Mouse (Mus musculus) lung, embryonic 16.5 days (tissue): ENCODE data around the gene Fbxo7. TPM values are rescaled to one million over a fixed set of nuclear protein-coding genes. Genes with fewer than 3 reads are reported as not detected.

ENCODE experiments used
- ATAC-seq: fragments of 200-750 bp; cut with Nextera tagmentation; 2 replicates; pipeline ENCODE4 v1.8.0; 2017; ENCODE audit warnings: low read depth, mild to moderate bottlenecking, moderate library complexity
- H3K27ac ChIP-seq: fragments of 300-500 bp; sonication (generic); 2 replicates; pipeline ENCODE4 v1.5.1; 2014; ENCODE audit warnings: mild to moderate bottlenecking, control low read depth, low read length
- H3K27me3 ChIP-seq: fragments of 300-500 bp; sonication (generic); 2 replicates; pipeline ENCODE4 v1.6.1; 2014; ENCODE audit warnings: low read depth, low read length, mixed read lengths; ENCODE audit not compliant: control insufficient read depth, insufficient read depth
- H3K36me3 ChIP-seq: fragments of 300-500 bp; sonication (generic); 2 replicates; pipeline ENCODE4 v1.6.1; 2014; ENCODE audit warnings: low read length; ENCODE audit not compliant: control insufficient read depth, insufficient read depth
- H3K4me1 ChIP-seq: fragments of 300-500 bp; sonication (generic); replicated peaks from 2 replicates; pipeline ENCODE4 v1.6.1; 2014; ENCODE audit warnings: low read length, mixed read lengths; ENCODE audit not compliant: control insufficient read depth, insufficient read depth
- H3K4me2 ChIP-seq: fragments of 300-500 bp; sonication (generic); 2 replicates; pipeline ENCODE4 v1.6.1; 2014; ENCODE audit warnings: low read depth, low read length, control low read depth
- H3K4me3 ChIP-seq: fragments of 300-500 bp; sonication (generic); 2 replicates; pipeline ENCODE4 v1.5.1; 2014; ENCODE audit warnings: mild to moderate bottlenecking, low read length, control low read depth
- H3K9ac ChIP-seq: fragments of 300-500 bp; sonication (generic); 2 replicates; pipeline ENCODE4 v1.6.1; 2014; ENCODE audit warnings: low read length, control low read depth
- H3K9me3 ChIP-seq: fragments of 300-500 bp; sonication (generic); 2 replicates; pipeline ENCODE4 v1.6.1; 2016; ENCODE audit warnings: low read length; ENCODE audit not compliant: control insufficient read depth
- WGBS: fragments of 180-500 bp; shearing (Covaris S2); extraction: QIAGEN DNeasy Blood & Tissue Kit; methylation state at CpG from one replicate; pipeline ENCODE4 v1.1.7; 2014; 5-methylcytosine and 5-hydroxymethylcytosine counted together
- polyA plus RNA-seq: library from polyadenylated mRNA; unstranded; fragments of >200 nt; fragmentation: Nextera tagmentation; extraction: Ambion mirVana; gene quantifications from 2 replicates; pipeline ENCODE4 v1.2.1, GENCODE M21; 2015

Fbxo7 gene
- polyA plus RNA-seq, 1 experiment from 2014 or later, result 25.0 TPM

DNA sequence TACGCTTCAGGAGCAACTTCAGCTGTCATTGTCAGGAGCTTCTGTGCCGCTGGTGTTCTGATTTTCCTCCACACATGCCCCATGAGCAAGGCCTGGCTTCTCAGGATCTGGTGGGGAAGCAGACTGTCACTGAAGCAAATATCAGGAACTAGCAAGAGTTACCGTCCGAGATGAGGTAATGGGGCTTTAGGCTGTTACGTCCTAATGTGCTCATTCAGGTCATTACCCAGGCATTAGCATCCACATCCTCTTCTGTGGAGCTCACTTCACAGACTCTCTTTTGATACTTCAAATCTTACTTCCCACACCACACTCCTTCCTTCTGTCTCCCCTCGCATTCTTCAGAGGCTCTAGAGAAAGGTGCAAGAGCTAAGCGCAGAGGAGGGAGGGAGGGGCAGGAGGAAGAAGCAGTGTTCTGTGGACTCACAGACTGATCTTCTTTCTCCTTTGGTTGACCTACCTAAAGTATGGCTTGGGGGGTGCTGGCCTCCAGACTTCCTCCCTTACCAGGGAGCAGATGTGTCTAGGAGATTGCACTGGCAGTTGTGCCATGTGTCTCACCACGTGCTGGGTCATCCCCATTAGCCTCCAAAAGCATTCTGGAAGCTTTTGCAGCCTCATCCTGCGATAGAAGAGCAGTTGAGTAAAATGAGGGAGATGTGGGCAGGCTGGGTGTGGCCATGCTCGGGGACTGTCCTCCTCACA is 31.2 kb downstream of the Fbxo7 start:
- no peak overlapping the region for H3K9ac ChIP-seq
- no peak overlapping the region for H3K4me3 ChIP-seq
- peaks cover 4% of the 10 kb centered on the region for H3K36me3 ChIP-seq
- no peaks in the 10 kb centered on the region for H3K27me3 ChIP-seq
- no peak overlapping the region for H3K27ac ChIP-seq
- no peaks in the 10 kb centered on the region for H3K4me1 ChIP-seq
- peaks cover 2% of the 10 kb centered on the region; the same call in 1 of the 2 replicates for H3K9me3 ChIP-seq
- WGBS, result 73% methylated on average over 10 of the region's 10 CpGs
- no peak for ATAC-seq
- no peak overlapping the region for H3K4me2 ChIP-seq

DNA sequence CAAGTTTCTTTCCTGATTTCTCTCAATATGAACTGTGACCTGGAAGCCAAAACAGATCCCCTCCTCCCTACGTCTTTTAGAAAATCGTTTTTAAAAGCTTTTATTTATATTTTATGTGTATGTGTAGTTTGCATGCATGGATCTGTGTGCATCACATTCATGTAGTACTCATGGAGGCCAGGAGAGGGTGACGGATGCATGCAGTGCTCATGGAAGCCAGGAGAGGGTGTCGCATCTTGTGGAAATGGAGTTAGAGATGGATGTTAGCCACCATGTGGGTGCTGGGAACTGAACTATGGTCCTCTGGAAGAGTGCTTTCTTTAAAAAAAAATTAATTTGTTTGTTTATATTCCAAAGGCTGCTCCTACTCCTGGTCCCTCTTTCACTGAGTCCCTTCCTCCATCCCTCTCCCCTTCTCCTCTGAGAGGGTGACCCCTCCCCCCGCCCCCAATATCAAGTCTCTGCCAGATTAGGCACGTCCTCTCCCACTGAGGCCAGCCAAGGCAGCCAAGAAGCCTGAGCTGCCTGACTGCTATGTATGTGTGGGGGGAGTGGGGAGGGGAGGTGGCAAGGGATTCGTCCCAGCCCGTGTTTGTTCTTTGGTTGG is 34.6 kb downstream of the Fbxo7 start:
- no peak overlapping the region for H3K4me3 ChIP-seq
- H3K9me3 ChIP-seq, result peaks cover 2% of the 10 kb centered on the region; the same call in 1 of the 2 replicates
- no peaks in the 10 kb centered on the region for H3K27me3 ChIP-seq
- H3K4me1 ChIP-seq, result no peaks in the 10 kb centered on the region
- H3K4me2 ChIP-seq, result no peak overlapping the region
- no peak overlapping the region for H3K9ac ChIP-seq
- no peaks in the 10 kb centered on the region for H3K36me3 ChIP-seq
- H3K27ac ChIP-seq, result no peak overlapping the region
- WGBS, result 65% methylated on average over 8 of the region's 8 CpGs
- peak; percentile 46 for ATAC-seq

DNA sequence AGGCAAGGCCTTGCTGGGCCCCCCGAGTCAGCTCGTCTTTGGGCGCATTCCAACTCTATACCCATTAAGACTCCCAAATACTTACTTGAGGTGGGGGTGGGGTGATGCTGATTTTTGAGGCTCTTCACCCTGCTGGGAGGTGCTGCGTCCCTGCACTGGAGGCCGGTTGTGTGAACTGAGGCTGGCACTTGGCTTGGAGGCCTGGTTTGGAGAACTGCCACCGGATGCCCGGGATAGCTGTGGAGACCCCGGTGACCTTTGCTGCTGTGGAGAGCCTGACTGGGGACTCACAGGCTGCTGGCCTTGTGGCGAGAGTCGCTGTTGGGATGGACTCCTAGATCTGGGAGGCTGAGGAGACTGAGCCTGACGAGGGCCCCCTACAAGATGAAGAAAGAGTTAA is 35.5 kb downstream of the Fbxo7 start:
- Histone ChIP-seq H3K36me3 (no peaks in the 10 kb centered on the region), H3K4me1 (no peaks in the 10 kb centered on the region), H3K4me2 (no peak overlapping the region), H3K9me3 (peaks cover 2% of the 10 kb centered on the region; the same call in 1 of the 2 replicates), H3K9ac (no peak overlapping the region), H3K27me3 (no peaks in the 10 kb centered on the region), H3K4me3 (no peak overlapping the region), H3K27ac (no peak overlapping the region)
- 0 out of 2 replicates have a peak, but pooled peaks have one; percentile 23 for ATAC-seq
- WGBS, result 67% methylated on average over 11 of the region's 11 CpGs

DNA sequence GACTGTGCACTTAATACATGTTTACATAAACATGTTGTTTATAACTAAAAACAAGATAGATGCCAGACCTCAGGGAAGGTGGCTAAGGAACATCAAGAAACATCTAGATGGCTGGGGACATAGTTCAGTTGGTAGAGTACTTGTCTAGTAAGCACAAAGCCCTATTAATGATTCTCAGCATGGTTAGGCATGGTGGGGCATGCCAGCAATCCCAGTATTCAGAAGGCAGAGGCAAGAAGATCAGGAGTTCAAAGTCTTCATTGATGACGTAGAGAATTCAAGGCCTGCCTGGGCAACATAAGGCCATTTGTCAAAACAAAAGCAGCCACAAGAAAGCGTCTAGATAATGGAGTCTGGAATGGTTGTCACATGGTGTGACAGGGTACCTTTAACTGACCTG is 35.9 kb downstream of the Fbxo7 start:
- no peak overlapping the region for H3K9ac ChIP-seq
- H3K4me1 ChIP-seq, result no peaks in the 10 kb centered on the region
- no peak overlapping the region for H3K27ac ChIP-seq
- 57% methylated on average over 2 of the region's 2 CpGs for WGBS
- peaks cover 2% of the 10 kb centered on the region; the same call in 1 of the 2 replicates for H3K9me3 ChIP-seq
- H3K4me3 ChIP-seq, result no peak overlapping the region
- H3K4me2 ChIP-seq, result no peak overlapping the region
- no peak for ATAC-seq
- no peaks in the 10 kb centered on the region for H3K27me3 ChIP-seq
- H3K36me3 ChIP-seq, result no peaks in the 10 kb centered on the region

DNA sequence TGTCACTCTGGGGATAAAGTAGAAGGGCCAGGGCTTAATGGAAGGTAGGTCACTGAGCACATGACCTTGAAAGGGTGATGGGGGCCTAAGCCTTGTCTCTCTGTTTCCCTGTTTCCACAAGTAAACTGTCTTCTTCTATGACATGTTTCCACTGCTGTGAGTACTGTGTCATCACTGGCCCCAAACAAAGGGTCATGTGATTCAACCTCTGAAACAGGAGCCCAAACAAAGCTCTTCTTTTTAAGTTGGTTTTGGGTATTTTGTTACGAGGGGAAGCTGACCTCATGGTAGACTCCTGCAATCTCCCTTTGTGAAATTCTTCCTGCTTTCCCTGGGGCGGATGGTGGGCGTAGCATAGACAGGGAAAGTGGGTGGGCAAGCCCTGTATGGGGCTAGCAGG is 38.5 kb downstream of the Fbxo7 start:
- no peak for ATAC-seq
- Histone ChIP-seq H3K9me3 (peaks cover 2% of the 10 kb centered on the region; the same call in 1 of the 2 replicates), H3K4me2 (no peak overlapping the region), H3K27ac (no peak overlapping the region), H3K9ac (no peak overlapping the region), H3K36me3 (no peaks in the 10 kb centered on the region), H3K27me3 (no peaks in the 10 kb centered on the region), H3K4me1 (peaks cover 2% of the 10 kb centered on the region; the same call in 1 of the 2 replicates), H3K4me3 (no peak overlapping the region)
- WGBS, result 65% methylated on average over 3 of the region's 3 CpGs

DNA sequence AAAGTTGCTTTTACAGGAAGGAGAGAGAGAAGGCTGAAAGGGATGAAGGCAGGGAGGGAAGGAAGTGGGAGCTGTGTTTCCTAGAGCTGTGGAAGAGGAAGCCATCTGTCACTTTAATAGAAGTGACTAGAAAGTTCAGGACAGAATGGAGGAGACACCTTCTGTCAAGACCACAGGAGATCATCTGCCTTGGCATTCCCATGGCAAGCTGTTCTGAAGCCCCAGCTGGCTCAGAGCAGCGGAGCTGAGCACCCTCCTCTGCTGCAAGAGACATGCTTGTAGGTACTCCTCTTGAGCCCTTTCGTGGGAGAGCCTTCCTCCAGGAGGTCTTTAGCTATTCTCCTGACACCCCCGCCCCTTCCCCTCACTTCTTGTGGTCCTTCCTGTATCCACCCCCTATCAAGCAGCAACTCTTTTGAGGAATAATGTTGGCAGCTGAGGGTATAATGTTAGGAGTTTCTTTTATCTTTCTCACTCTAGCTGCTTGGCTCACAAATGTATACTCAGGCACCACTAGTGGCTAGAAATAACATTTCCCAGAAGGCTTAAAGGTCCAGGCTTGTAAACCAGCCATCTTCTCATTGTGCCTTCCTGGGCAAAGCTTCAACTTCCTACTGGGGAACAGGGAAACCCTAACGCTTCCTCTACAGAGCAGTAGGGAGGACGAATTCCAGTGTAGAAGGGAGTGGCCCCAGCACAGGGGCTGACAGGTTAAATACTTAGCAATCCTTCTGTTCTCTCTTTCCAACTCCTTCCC is 40.7 kb downstream of the Fbxo7 start:
- H3K4me2 ChIP-seq, result no peak overlapping the region
- no peak overlapping the region for H3K9ac ChIP-seq
- H3K4me1 ChIP-seq, result peaks cover 4% of the 10 kb centered on the region; the same call in 1 of the 2 replicates
- no peak overlapping the region for H3K4me3 ChIP-seq
- no peaks in the 10 kb centered on the region for H3K27me3 ChIP-seq
- WGBS, result 61% methylated on average over 5 of the region's 5 CpGs
- no peaks in the 10 kb centered on the region for H3K9me3 ChIP-seq
- no peaks in the 10 kb centered on the region for H3K36me3 ChIP-seq
- no peak for ATAC-seq
- H3K27ac ChIP-seq, result no peak overlapping the region

DNA sequence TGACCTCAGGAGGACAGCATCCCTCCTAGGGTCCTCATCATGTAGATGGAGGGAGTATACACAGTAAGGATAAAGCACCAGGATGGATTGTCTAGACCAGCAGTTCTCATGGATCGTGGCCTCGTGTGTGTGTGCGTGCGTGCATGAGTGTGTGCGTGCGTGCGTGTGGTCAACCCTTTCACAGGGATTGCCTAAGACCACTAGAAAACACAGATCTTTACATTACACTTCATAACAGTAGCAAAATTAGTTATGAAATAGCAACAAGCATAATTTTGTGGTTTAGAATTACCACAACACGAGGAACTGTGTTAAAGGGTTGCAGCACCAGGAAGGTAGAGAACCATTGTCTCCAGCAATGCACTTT is 41.2 kb downstream of the Fbxo7 start:
- Histone ChIP-seq H3K9ac (no peak overlapping the region), H3K4me2 (no peak overlapping the region), H3K36me3 (no peaks in the 10 kb centered on the region), H3K27ac (no peak overlapping the region), H3K4me3 (no peak overlapping the region), H3K27me3 (no peaks in the 10 kb centered on the region), H3K9me3 (no peaks in the 10 kb centered on the region), H3K4me1 (peaks cover 4% of the 10 kb centered on the region; the same call in 1 of the 2 replicates)
- WGBS, result 89% methylated on average over 8 of the region's 8 CpGs
- no peak for ATAC-seq

DNA sequence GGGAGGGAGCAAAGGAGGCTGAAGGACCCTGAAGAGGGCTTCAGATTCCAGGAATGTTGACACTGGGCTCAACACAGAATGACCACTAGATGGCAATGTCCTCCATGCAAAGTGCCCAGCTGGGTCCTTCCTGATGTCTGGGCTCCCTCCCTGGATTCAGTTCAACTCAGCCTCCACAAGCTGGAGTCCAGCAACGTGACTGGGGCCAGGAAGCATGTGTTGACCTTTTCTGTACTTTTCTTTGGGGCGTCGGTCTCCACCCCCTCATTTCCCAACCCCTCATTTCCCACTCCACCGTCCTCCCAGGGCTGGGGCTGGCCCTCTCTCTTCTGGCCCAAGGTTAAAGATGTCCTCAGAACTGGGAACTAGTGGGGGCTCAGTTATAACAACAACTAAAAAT is 43.2 kb downstream of the Fbxo7 start:
- no peak overlapping the region for H3K4me2 ChIP-seq
- H3K4me1 ChIP-seq, result peaks cover 4% of the 10 kb centered on the region; the same call in 1 of the 2 replicates
- no peaks in the 10 kb centered on the region for H3K27me3 ChIP-seq
- H3K9me3 ChIP-seq, result no peaks in the 10 kb centered on the region
- 0% methylated on average over 4 of the region's 4 CpGs for WGBS
- H3K36me3 ChIP-seq, result no peaks in the 10 kb centered on the region
- no peak overlapping the region for H3K27ac ChIP-seq
- H3K9ac ChIP-seq, result no peak overlapping the region
- peak; percentile 93 for ATAC-seq
- H3K4me3 ChIP-seq, result no peak overlapping the region

DNA sequence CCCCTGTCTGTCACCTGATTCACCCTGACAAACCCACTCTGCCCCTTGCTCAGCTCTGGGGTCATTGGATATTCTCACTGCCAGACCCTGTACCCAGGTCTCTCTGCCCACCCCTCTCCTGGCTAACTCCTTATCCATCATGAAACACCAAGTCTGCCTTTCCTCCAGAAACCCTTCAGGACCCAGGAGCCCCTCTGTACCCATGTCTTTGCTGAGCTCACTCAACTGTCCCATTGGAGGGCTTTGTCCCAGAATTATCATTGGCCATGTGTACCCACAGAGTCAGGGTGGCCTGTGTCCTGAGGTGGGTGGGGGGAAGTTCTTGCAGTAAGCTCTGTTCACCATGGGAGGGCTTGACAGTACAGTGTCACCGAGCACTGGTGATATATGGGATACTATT is 43.9 kb downstream of the Fbxo7 start:
- 85% methylated on average over 1 of the region's 1 CpGs for WGBS
- no peak for ATAC-seq

More for the DNA sequence above, 43.9 kb downstream of the Fbxo7 start:
- Histone ChIP-seq H3K9me3 (no peaks in the 10 kb centered on the region), H3K27me3 (no peaks in the 10 kb centered on the region), H3K9ac (no peak overlapping the region), H3K4me3 (no peak overlapping the region), H3K4me2 (no peak overlapping the region), H3K27ac (no peak overlapping the region), H3K36me3 (no peaks in the 10 kb centered on the region), H3K4me1 (peaks cover 4% of the 10 kb centered on the region; the same call in 1 of the 2 replicates)
